Mouse (Mus musculus): ENCODE data around the gene Krt78.

The Krt78 gene

DNA sequence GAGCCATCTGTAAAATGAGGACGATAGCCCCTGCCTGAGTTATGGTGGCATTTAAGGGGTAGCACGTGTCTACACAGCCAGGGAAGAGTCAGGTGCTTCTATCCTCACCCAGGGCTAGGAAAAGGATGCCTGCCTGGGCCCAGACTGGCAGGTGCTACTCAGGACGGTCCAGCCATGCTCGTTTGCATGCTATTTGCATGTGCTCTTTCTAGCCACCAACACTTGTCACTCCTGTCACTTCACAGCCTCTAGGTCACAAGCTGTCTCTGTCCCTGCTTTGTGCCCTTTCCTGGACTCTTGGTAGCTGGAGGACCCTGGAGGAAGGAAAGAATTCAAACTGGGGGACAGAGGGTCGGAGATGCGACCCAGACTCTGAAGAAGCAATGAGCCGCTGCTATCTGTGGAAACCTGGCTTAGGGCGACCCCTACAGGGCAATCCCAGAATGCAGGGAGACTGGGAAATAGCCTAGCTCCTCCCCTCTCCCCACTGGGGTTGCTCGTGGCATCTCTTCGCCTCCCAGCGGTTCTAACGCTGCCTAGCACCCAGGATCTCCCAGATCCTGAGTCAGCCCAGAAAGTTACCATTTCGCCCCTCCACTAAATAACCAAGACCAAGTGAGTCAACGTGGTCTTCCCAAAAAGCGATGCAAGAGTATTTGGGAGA is 19.5 kb upstream of the Krt78 start:
- peak; percentile 98 for DNase-seq (ENCODE audit: low spot score)

DNA sequence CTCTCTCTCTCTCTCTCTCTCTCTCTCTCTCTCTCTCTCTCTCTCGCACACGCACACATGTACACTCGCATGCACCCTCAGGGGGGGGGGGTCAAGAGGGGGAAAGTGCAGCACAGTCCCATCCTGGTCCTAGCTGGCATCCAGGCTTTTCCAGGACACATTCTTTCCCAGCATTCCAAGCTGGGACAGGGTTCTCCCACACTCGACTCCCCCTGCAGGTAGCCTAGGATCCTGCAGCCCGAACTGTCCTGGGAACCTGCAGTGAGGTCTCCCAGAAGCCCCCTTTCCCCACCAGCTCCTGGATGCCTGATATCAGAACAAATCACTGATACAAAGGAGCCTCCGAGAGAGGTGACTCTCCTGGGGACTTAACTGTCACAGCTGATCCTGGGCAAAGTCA is 16.4 kb upstream of the Krt78 start:
- DNase-seq (ENCODE audit: low spot score), result peak; percentile 84

DNA sequence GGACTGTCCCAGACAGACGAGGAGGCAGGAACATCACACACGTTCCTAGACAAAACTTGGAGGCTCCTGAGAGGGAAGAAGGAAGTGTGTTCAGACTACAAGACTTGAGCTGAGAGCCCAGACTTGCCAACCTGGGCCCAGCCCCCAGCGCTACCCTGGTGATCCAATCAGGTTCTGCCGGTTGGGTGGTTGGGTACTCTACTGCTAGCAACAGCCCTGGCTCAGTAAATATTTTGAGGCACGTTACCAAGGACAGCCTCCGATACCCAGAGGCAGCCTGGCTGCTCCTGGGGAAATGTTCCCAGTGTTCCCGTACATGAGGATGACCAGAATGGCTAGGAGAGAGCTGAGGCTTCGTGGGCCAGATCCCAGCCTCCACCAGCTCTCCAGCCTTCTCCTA is 12.7 kb upstream of the Krt78 start:
- DNase-seq (ENCODE audit: low spot score), result peak; percentile 33

DNA sequence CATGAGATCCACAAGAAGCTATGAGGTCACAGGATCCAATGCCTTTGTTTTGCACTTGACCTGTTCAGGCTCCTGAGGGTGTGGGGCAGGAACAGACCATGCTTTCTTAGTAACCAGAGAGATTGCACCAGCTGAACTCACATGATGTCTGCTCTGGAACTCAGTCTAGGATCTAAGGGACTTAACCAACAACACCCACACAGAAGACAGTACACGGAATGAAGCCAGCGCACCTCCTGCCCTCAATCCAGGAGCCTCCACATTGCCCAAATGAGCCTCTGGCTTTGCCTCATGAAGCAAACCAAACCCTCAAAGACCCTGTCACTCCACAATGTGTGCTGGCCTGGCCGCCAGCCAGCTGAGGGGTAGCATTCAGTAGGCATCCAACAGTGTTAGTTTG is 4.8 kb upstream of the Krt78 start:
- DNase-seq (ENCODE audit: low spot score), result no peak

DNA sequence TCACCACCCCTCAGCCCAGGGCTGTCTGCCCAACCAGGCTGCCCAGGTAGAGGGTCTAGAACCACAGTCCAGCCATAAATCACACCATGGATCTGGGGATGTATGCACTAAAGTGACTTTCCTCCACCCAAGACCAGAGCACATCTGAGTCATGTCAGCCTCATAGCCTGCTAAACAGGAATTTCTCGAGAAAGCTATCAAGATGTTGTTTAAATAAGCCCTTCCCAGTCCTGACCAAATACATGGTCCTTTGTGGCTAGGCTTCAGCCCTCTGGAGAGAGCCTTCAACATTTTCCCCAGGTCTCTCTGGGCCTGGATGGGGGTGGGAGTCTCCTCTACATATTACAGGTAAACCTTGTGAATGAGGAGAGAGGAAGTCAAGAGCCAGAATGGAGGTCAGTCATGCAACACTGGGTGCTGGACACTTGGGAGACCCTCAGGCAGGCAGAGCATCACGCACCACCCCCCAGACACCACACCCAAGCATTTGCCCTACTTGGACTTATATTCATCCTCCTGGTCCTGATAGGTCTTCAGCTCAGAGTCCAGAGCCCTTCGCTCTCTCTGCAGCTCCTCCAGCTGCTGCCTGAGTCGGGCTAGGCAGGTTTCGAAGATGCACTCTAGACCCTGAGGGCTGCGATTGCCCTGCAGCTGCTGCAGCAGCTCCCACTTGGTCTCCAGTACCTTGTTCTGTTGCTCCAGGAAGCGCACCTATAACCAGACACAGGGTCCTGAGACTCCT is 1.2 kb downstream of the Krt78 start:
- no peak for DNase-seq (ENCODE audit: low spot score)

DNA sequence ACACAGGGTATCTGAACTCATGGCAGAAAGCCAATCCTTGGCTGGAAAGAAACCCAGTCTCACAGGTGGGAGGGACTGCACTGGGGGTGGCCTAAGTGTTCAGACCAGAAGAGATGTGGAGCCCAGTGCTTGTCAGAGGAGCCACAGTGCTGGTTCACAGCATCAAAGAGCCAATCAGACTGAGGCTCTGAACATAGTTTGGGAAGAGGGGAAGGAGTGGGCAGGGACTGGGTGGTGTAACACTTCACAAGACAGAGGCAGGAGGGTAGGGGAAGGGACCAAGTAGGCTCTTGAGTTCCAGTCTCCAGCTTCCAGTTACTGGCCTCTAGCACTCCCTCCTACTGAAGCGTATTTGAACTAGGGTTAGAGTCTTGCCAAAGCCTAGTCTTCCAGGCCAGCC is 8.7 kb downstream of the Krt78 start:
- no peak for DNase-seq (ENCODE audit: low spot score)

DNA sequence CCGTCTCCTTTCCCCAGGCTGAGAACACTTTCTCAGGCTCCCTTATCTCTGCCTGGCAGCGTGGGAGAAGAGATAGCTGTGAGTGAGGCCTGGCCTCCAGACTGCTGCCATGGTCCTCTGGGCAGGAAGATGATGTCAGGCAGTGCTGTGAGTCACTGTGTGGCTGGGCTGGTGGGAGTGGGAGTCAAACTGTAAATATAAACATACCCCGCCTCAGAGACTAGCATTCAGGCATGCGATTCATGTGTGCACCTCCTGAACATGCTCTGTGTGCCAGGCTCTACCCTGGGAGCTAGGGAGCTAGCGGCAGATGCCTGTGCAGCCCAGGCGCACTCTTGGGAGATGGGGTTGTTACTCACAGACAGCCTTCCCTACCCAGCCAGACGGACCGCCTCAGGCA is 12.1 kb downstream of the Krt78 start:
- no peak for DNase-seq (ENCODE audit: low spot score)

DNA sequence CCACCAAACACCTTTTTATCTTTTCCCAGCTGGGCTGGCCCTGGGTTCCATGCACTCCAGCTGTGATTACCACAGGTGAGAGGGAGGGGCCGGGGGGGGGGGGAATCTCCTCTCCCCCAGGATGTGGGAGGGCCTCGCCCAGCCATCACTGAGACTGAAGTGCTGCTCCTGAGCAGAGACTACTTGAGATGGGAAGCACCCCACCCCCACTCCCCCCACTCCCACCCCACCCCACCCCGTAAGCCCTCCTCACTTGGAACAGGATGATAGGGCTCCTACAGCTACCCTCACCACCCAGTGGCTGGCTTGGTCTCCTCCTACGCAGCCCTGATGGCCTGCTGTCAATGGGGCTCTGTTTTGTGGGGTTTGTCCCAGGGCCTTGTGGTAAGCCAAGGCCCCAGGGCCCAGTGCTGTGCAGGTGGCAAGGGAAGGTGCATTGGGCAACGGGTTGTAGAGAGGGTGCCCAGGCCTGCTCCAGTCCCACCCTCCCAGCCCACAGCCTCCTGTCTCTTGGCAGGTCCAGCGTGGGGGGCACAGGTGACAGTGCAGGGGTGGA is 13.7 kb downstream of the Krt78 start, which contains the start of gene Krt79:
Gene Krt79, minus strand, starts transcription at position 51 of the 556 bp plus-strand sequence.
- DNase-seq (ENCODE audit: low spot score), result no peak

DNA sequence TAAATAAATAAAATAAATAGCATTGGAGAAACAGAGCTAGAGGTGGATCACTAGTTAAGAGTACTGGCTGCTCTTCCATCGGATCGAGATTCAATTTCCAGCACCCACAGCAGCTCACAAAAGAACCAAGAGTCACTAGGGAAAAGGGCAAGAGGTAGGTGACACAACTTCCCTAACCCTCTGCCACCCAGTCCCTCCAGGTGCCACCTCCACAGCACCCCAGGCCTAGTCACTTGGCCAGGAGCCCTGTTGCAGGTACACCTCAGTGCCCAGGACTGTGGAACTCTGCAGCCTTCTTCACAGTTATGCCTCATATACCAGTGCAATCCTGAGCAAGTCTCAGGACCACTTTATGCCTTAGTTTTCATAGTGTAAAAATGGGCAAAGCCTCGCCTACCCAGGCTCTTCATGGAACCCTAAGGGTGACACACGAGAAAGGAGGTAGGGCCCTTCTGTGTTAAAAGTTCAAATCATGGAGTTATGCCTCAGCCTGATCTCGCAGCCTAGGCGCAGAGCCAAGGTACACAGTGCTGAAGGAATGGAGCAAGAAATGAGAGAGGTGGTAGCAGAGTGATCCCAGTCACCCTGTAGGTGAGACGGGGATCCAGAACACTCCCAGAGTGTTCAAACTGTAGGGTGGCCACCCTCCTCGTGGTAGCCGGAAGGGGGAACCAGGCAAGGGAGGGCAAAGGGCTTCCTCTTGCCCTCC is 15.3 kb downstream of the Krt78 start:
- DNase-seq (ENCODE audit: low spot score), result no peak

DNA sequence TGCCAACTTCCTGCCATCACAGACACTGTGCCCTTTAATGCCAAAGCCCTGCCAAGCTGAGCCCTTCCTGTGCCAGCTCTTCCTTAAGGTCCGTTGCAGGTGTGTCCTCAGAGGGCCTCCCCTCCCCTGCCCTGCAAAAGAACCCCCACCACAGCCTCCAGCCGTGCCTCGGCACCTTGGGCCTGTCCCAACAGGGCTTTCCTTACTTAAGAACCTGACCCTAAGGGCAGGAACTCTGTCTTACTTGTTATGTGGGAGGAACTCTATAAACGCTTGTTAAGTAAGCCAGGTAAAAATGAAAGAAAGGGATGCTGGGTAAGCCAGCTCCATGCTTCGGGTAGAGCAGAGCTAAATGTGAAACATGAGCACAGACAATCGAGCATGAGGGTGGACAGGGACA is 21.1 kb downstream of the Krt78 start:
- no peak for DNase-seq (ENCODE audit: low spot score)

DNA sequence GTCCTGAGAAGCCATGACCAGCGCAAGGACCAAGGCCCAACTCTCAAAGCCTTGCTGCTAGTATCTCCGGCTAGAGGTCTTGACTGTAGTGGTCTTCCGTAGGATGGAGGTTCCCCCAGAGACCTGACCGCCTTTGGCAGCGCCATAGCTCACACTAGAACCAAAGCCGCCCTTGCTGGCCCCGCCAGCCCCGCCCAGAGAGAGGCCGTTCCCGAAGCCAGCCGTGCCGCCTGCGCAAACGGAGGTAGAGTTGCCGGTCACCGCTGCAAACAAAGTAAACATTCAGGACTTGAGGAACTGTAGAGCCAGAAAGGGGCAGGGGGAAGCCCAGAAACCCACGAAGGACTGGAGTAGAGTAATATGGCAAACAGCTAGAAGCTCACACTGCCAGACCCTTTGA is 24.4 kb downstream of the Krt78 start:
- DNase-seq (ENCODE audit: low spot score), result no peak

DNA sequence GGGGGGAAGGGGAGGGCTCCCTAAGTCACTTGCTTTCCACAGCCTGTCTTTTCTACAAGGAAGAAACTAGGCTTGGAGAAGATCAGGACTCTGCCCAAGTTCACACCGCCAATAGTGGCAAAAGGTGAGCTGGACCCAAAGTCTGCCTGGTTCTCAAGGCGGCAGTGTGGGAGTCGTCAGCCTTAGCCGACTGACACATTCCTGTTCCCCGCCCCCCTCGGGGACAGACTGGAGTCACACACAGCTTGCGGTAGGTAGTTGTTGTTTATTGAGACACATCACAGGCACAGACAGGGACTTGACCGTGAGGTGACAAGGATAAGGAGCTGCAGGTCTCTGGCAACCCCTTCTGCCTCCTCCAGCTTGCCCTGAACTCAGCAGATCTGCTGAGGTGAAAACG is 25.0 kb downstream of the Krt78 start:
- DNase-seq (ENCODE audit: low spot score), result no peak

DNA sequence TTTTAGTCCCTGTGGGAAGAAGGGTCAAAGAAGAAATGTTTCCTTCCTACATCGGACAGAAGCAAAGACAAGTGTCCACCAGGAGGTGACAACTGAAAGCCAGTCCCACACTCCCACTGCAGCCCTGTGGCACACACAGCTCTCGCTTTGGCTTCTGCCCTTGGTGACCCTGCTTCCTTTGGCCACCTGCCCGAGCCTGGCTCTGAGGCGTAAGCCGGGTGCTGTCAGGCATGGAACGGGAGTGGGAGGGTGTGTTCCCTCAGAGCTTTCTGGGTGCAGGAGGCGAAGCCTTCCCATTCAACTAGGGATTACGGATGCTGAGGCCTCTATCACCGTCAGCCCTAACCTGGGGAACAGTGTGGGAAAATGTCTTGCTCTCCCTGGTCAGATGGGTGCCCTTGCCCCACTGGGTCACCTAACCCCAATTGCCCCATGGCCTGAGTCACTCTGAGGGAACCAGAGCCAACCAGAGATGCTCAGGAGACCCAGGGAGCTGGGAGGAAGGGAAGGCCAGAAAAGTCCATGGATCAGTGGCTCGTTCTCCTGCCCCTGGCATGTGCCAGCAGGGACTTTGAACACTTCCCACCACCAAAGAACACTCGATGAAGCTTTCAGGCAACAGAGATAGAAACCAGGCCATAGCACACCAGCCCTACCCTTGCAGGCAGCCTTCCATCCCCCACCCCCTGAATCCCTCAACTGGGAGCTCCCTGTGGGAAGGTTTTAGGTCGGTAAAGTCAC is 26.6 kb downstream of the Krt78 start:
- peak; percentile 61 for DNase-seq (ENCODE audit: low spot score)

DNA sequence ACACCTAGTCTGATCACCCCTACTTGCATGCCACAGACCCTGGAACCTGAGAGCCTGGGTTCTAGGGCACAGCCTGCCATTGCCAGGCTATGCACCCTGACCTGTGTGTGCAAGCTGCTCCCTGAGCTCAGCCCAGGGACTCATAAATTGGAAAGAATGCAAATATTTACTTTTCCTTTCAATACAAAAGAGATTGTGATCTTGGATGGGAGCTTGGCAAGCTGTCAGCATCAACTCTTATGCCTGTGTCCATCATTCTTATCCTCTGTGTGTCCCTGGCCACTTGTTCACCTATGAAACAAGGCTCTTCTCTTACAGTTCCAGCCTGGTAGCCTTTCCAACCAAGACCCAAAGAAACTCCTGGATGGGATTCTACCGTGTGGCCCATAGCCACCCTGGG is 29.0 kb downstream of the Krt78 start:
- no peak for DNase-seq (ENCODE audit: low spot score)

DNA sequence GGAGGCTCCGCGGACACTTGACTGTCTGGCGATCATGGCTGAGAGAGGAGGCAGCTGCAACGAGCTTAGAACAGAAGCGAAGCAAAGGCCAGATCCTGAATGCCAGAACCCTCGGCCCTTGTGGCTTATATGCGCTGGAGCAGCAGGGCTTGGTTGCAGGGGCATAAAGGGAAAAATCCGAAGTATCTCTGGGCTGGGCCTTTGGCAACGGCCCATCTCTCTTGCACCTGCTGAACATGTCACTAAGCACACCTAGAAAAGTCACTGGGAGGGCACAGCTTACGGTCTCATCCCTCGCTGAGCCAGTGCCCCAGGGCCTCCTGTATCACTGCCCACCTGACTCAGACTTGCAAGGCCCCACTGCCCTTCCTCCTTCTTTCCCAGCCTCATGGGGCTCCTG is 29.5 kb downstream of the Krt78 start, which contains the start of gene Krt4:
Gene Krt4, minus strand, starts transcription at position 101 of the 400 bp plus-strand sequence.
- DNase-seq (ENCODE audit: low spot score), result no peak

DNA sequence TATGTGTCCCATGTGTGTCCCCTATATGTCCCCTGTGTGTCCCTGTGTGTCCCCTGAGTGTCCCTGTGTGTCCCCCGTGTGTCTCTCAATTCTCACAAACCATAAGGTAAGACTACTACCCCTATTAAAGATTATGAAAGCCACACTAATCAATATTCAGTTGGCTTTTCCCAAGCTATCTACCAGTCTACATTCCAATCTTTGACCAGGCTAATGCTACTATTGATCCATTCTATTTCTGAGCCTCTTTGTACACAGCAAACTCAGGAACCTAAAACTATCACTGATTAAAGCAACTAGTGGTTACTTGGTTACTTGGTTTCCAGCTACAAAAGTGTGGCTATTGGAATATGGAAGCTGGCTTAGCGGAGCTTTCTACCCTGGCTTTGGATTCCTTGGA is 31.8 kb downstream of the Krt78 start:
- no peak for DNase-seq (ENCODE audit: low spot score)

DNA sequence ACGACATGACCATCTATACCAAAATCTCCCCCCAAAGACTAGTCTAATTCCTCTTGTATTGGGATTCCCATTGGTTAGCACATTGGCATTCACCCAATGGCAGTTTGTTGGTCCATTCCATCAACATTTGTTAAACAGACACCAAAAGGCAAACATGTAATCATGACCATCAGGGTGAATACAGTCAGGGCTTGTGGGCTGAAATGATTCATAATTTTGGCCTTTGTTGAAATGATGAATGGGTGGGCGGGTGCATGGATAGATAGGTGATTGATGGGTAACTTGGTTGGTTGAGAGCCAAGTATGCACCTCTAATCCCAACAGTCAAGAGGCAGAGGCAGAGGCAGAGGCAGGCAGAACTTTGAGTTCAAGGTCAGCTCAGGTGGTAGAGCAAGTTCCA is 38.0 kb downstream of the Krt78 start:
- DNase-seq (ENCODE audit: low spot score), result no peak

DNA sequence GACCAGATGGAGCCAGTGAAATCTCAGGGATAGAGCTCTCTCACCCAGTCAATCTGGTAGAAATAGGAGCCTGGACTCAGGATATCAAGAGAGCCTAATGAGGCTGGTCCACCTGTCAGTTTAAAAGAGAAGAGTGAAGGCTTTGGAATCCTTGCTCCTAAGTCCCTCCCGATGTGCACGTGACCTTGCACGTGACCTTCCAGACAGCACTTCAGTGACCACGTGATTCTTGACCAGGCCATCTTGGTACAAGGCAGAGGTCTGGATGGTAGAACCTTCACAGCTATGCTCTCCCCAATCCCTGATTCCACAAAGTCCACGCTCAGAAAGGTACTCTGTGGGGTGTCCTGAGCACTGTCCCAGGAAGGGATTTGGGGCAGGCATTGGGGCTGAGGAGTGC is 49.2 kb downstream of the Krt78 start:
- DNase-seq (ENCODE audit: low spot score), result no peak

DNA sequence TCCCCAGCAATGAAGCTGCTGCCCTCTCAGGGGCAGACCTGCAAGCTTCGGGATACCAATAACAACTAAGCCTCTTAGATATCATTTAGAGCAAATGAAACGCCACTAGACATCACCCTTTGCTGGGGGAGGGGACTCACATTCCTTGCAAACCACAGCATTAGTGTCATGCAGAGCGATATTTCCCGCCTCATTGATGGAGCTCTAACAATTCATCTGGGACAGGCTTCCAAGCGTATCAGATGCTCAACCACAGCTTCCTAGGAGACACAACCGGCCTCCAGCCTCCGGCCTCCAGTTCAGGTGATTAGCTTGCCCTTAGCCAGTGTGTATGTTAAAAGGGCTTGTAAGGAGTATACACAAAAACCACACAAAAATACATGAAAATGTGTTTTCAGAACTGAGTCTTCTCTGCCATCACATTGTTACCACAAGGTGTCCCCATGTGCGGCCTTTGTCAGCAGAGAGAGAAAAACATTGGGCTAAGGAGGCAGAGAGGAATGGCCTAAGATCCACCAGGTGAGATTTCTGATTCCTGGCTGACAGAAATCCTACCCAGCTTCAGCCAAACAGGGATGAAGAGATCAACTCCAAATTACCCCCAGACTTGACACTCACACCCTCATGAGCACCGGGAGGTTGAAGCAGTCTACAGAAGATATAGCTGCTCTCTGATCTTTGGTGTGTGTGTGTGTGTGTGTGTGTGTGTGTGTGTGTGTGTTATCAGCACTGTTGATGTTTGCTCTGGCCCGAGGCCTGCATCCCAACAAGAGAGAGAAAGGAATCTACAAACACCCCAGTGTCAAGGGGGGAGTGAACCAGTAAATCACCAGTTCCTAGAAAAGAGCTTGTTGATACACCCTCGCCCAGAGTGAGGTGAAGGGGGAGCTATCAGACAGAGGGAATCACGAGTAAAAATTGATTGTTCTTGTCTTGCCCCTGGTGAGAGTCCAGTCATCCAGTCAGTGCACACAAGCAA is 51.6 kb downstream of the Krt78 start:
- no peak for DNase-seq (ENCODE audit: low spot score)
